Mouse (Mus musculus): ENCODE measurements around the gene Traf2. TPM values are rescaled to one million over a fixed set of nuclear protein-coding genes. Genes with fewer than 3 reads are reported as not detected.
A peak's percentile ranks its signal among the peaks of the same experiment; 100 is the strongest.

The Traf2 gene
- total and polyA plus RNA-seq, 2 experiments from 2014 or later, result 9.2 to 9.6 TPM

GRCm38 (mm10) chr2:25583571-25583970 is 36.8 kb upstream of the Traf2 start:
- peaks cover 48% of the 10 kb centered on the region for H3K36me3 ChIP-seq (ENCODE audit: insufficient read depth)
- peaks cover 16% of the 10 kb centered on the region for H3K27me3 ChIP-seq (ENCODE audit: insufficient read depth, low read length)
- H3K9me3 ChIP-seq (ENCODE audit: low read length), result no peaks in the 10 kb centered on the region
- peaks cover 24% of the 10 kb centered on the region for H3K4me1 ChIP-seq (ENCODE audit: insufficient read depth)
- DNase-seq, result no peak
- no peak overlapping the region for H3K27ac ChIP-seq (ENCODE audit: low read depth, low read length)
- no peak for ATAC-seq
- no peak overlapping the region for H3K9ac ChIP-seq
- WGBS, result 72% methylated on average over 4 of the region's 4 CpGs
- no peak for TF ChIP-seq CTCF (IDR thresholded peaks at IDR 0.05; ENCODE audit: low read depth)
- H3K4me3 ChIP-seq (ENCODE audit: low read depth, low read length), result no peak overlapping the region
- H3K4me2 ChIP-seq (ENCODE audit: low read depth), result no peak overlapping the region

DNA sequence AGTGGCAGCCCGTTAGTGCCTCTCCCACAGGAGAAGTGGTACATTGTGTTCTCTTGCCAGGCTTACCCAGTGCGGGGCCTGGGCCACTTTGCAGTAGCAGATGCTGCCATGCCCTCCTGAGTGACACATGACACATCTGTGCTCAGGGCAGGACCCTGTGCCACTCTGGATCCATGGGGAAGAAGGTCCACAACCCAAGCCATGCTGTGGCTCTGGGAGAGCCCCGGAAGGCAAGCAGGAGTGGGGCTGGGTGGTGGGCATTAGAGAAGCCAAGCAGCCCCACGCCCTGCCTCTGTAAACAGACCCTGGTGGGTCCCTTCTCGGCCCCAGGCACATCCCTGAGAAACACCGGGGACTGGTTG is 36.4 kb upstream of the Traf2 start:
- peaks cover 47% of the 10 kb centered on the region for H3K36me3 ChIP-seq (ENCODE audit: insufficient read depth)
- peaks cover 20% of the 10 kb centered on the region for H3K27me3 ChIP-seq (ENCODE audit: insufficient read depth, low read length)
- no peak overlapping the region for H3K9ac ChIP-seq
- peaks cover 24% of the 10 kb centered on the region for H3K4me1 ChIP-seq (ENCODE audit: insufficient read depth)
- H3K9me3 ChIP-seq (ENCODE audit: low read length), result no peaks in the 10 kb centered on the region
- TF ChIP-seq CTCF (IDR thresholded peaks at IDR 0.05; ENCODE audit: low read depth), result no peak
- H3K27ac ChIP-seq (ENCODE audit: low read depth, low read length), result no peak overlapping the region
- H3K4me3 ChIP-seq (ENCODE audit: low read depth, low read length), result no peak overlapping the region
- WGBS, result 76% methylated on average over 6 of the region's 6 CpGs
- ATAC-seq (no peak), DNase-seq (no peak)
- no peak overlapping the region for H3K4me2 ChIP-seq (ENCODE audit: low read depth)

GRCm38 (mm10) chr2:25582466-25583119 is 35.9 kb upstream of the Traf2 start:
- peak; percentile 15 for TF ChIP-seq CTCF (IDR thresholded peaks at IDR 0.05; ENCODE audit: low read depth)
- Histone ChIP-seq H3K4me3 (ENCODE audit: low read depth, low read length) (no peak overlapping the region), H3K9me3 (ENCODE audit: low read length) (no peaks in the 10 kb centered on the region), H3K4me1 (ENCODE audit: insufficient read depth) (peaks cover 24% of the 10 kb centered on the region), H3K27me3 (ENCODE audit: insufficient read depth, low read length) (peaks cover 22% of the 10 kb centered on the region), H3K27ac (ENCODE audit: low read depth, low read length) (0 out of 2 replicates have a peak overlapping the region, but pooled peaks have one; percentile 35), H3K36me3 (ENCODE audit: insufficient read depth) (peaks cover 47% of the 10 kb centered on the region), H3K4me2 (ENCODE audit: low read depth) (0 out of 2 replicates have a peak overlapping the region, but pooled peaks have one; percentile 69), H3K9ac (no peak overlapping the region)
- 46% methylated on average over 12 of the region's 12 CpGs for WGBS
- peak; percentile 77 for DNase-seq
- ATAC-seq, result peak; percentile 72

DNA sequence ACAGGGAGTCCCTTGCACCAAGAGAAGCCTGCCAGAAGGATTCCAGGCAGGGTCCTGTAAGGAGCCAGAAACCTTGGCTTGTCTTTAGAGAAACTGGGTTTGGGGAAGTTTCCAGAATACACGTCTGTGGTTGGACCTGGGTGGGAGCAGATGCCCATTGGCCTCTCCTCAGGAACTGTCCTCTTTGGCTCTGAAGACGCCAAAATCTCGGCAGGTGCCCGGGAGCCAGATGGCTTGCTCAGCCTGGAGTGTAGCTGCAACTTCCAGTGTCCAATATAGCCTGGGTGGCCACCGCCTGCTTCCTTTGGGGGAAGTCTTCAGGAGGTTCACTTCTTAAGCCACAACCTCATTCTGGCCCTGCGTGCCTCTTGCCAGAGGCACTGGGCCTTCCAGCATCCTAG is 35.2 kb upstream of the Traf2 start:
- H3K4me3 ChIP-seq (ENCODE audit: low read depth, low read length), result peak overlapping the region; percentile 58; the same call in 1 of the 2 replicates
- H3K9ac ChIP-seq, result no peak overlapping the region

GRCm38 (mm10) chr2:25581294-25581864 is 34.6 kb upstream of the Traf2 start, which contains the start of gene Ajm1:
Gene Ajm1, minus strand, starts transcription at chr2:25581757.
- Histone ChIP-seq H3K27me3 (ENCODE audit: insufficient read depth, low read length) (peaks cover 34% of the 10 kb centered on the region), H3K9me3 (ENCODE audit: low read length) (no peaks in the 10 kb centered on the region), H3K4me2 (ENCODE audit: low read depth) (peak within 1 kb of the TSS; percentile 69), H3K36me3 (ENCODE audit: insufficient read depth) (peaks cover 53% of the 10 kb centered on the region), H3K27ac (ENCODE audit: low read depth, low read length) (0 out of 2 replicates have a peak within 1 kb of the TSS, but pooled peaks have one; percentile 40), H3K4me1 (ENCODE audit: insufficient read depth) (peaks cover 24% of the 10 kb centered on the region), H3K9ac (peak within 1 kb of the TSS; percentile 64), H3K4me3 (ENCODE audit: low read depth, low read length) (peak within 1 kb of the TSS; percentile 58)
- peak; percentile 91 for TF ChIP-seq CTCF (IDR thresholded peaks at IDR 0.05; ENCODE audit: low read depth)
- DNase-seq, result peak; percentile 88
- peak; percentile 87 for ATAC-seq
- 7% methylated on average over 19 of the region's 19 CpGs for WGBS

More for the DNA sequence above, 35.2 kb upstream of the Traf2 start:
- Histone ChIP-seq H3K4me1 (ENCODE audit: insufficient read depth) (peaks cover 24% of the 10 kb centered on the region), H3K4me2 (ENCODE audit: low read depth) (peak overlapping the region; percentile 69), H3K36me3 (ENCODE audit: insufficient read depth) (peaks cover 54% of the 10 kb centered on the region), H3K9me3 (ENCODE audit: low read length) (no peaks in the 10 kb centered on the region), H3K27me3 (ENCODE audit: insufficient read depth, low read length) (peaks cover 29% of the 10 kb centered on the region), H3K27ac (ENCODE audit: low read depth, low read length) (0 out of 2 replicates have a peak overlapping the region, but pooled peaks have one; percentile 29)
- DNase-seq (no peak), ATAC-seq (peak; percentile 7; the same call in 1 of the 2 replicates)
- TF ChIP-seq CTCF (IDR thresholded peaks at IDR 0.05; ENCODE audit: low read depth), result no peak
- WGBS, result 24% methylated on average over 6 of the region's 6 CpGs

DNA sequence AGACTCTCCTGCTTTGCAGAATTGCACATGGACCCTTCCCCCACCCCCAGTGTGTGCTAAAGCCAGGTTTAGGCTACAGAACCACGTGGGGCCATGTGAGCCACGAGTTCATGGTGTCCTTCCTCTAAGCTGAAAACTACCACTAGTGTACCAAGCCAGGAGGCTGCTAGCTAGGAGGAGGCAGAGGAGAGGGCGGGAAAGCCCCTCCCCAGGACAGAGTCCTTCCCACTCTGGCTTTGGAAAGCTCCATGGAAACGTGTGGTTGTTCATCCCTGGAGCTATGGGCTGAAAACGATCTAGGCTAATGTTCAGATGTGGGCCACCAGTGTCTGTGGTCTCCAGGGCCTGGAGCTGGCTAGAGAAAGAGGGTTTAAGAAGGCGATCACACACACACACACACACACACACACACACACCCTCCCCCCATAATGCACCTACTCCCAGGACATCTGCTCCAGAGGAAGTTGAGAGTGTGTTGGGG is 33.9 kb upstream of the Traf2 start:
- DNase-seq, result no peak
- Histone ChIP-seq H3K27me3 (ENCODE audit: insufficient read depth, low read length) (peaks cover 40% of the 10 kb centered on the region), H3K4me3 (ENCODE audit: low read depth, low read length) (peak overlapping the region; percentile 58), H3K4me1 (ENCODE audit: insufficient read depth) (peaks cover 24% of the 10 kb centered on the region), H3K9ac (peak overlapping the region; percentile 64), H3K27ac (ENCODE audit: low read depth, low read length) (no peak overlapping the region), H3K4me2 (ENCODE audit: low read depth) (peak overlapping the region; percentile 69), H3K36me3 (ENCODE audit: insufficient read depth) (peaks cover 48% of the 10 kb centered on the region), H3K9me3 (ENCODE audit: low read length) (no peaks in the 10 kb centered on the region)
- ATAC-seq, result no peak
- WGBS, result 41% methylated on average over 6 of the region's 6 CpGs
- TF ChIP-seq CTCF (IDR thresholded peaks at IDR 0.05; ENCODE audit: low read depth), result no peak
